Mouse (Mus musculus): ENCODE results near the gene Akap8l. TPM values are rescaled to one million over a fixed set of nuclear protein-coding genes. Genes with fewer than 3 reads are reported as not detected.
A peak's percentile ranks its signal among the peaks of the same experiment; 100 is the strongest.

The Akap8l gene
- polyA plus RNA-seq (2016; fragmentation: Nextera tagmentation; extraction: Ambion mirVana), result 135 and 136 TPM in 2 replicates

DNA sequence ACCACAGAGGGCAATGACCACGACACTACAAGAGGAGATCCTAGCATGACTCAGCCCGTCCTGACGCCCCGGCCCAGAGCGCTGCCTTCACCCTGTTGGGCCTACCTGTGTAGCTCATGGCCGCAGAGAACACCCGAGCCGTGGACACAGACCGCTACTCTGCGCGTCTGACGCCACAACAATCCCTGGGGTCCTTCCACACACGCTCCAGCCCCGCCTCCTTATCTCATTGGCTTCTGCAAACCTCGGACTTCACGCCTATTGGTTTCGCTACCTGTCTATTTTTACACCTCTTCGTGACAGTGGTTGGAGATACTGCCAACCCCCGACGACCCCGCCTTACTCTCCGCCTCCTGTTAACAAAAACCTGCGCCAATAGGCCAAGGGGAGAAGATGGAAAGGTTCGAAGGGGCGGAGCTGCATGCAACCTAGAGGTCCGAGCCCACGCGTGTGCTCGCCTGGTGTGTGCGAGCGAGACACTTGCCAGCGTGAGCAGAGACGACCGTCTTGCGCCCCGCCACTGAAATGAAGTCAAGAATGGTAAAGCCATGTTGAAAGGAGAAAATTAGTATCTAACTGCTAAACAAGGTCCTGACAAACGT is at the start of gene Akap8l:
TSS of gene Akap8l (minus strand) at position 226 of the 602 bp plus-strand sequence.
- peak within 1 kb of the TSS; percentile 63 for H3K4me3 ChIP-seq
- ATAC-seq (ENCODE audit: low FRiP score, low read depth), result peak; percentile 95
- H3K9ac ChIP-seq, result peak within 1 kb of the TSS; percentile 74
- WGBS, result under 1% methylated on average over 37 of the region's 37 CpGs
- H3K27ac ChIP-seq, result peak within 1 kb of the TSS; percentile 60; the same call in 1 of the 2 replicates
- no peaks in the 10 kb centered on the region for H3K9me3 ChIP-seq
- H3K27me3 ChIP-seq (replicated peaks), result no peaks in the 10 kb centered on the region
- H3K4me2 ChIP-seq (replicated peaks), result peak within 1 kb of the TSS; percentile 82
- peaks cover 17% of the 10 kb centered on the region for H3K4me1 ChIP-seq
- H3K36me3 ChIP-seq, result peaks cover 24% of the 10 kb centered on the region

DNA sequence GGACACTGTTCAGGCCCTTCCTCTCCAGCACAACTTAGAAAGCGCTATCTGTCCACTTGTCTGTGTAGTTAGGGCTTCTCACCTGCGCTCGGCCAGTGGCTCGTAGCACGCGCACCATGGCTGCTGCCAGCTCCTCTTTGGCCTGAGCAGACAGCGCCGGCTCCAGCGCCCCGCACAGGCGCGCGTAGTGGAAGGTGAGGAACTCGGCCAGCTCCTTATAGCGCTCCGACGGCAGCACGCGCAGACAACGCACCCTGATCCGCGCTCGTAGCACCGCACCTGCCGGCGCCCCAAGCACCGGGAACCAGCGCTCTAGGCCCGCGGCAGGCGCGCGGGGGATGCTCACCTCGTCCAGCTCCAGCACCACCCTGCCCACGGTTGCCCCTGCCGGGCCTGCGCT is 45.9 kb upstream of the Akap8l start:
- H3K4me1 ChIP-seq, result 0 out of 2 replicates have a peak, but pooled peaks cover 3% of the 10 kb centered on the region
- no peaks in the 10 kb centered on the region for H3K36me3 ChIP-seq
- no peaks in the 10 kb centered on the region for H3K9me3 ChIP-seq
- H3K9ac ChIP-seq, result no peak overlapping the region
- no peak for ATAC-seq (ENCODE audit: low FRiP score, low read depth)
- 0 out of 2 replicates have a peak overlapping the region, but pooled peaks have one; percentile 3 for H3K4me3 ChIP-seq
- peaks cover 82% of the 10 kb centered on the region for H3K27me3 ChIP-seq (replicated peaks)
- peak overlapping the region; percentile 45 for H3K4me2 ChIP-seq (replicated peaks)
- 3% methylated on average over 37 of the region's 37 CpGs for whole genome bisulfite sequencing
- no peak overlapping the region for H3K27ac ChIP-seq

DNA sequence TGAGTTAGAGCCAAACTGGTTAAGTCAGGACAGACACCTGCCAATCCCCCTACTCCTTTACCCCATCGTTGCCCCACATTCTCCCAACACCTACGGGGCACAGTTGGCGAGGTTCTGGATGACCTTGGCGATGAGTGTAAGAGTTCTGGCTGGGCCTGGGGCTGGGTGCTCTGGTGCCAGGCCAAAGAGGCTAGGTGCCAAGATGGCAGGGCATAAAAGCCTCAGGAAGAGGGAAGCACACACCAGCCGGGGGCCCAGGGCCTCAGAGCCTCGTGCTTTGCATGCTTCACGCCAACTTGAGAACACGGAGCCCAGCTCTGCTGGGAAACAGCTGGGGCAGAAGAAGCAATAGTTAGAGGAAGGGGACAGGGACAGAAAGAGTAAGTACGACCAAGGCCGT is 43.5 kb upstream of the Akap8l start:
- Histone ChIP-seq H3K27ac (no peak overlapping the region), H3K27me3 (replicated peaks) (peaks cover 87% of the 10 kb centered on the region), H3K9me3 (no peaks in the 10 kb centered on the region), H3K4me2 (replicated peaks) (no peak overlapping the region), H3K4me1 (0 out of 2 replicates have a peak, but pooled peaks cover 3% of the 10 kb centered on the region), H3K9ac (no peak overlapping the region), H3K36me3 (no peaks in the 10 kb centered on the region), H3K4me3 (no peak overlapping the region)
- no peak for ATAC-seq (ENCODE audit: low FRiP score, low read depth)
- WGBS, result 87% methylated on average over 10 of the region's 10 CpGs

DNA sequence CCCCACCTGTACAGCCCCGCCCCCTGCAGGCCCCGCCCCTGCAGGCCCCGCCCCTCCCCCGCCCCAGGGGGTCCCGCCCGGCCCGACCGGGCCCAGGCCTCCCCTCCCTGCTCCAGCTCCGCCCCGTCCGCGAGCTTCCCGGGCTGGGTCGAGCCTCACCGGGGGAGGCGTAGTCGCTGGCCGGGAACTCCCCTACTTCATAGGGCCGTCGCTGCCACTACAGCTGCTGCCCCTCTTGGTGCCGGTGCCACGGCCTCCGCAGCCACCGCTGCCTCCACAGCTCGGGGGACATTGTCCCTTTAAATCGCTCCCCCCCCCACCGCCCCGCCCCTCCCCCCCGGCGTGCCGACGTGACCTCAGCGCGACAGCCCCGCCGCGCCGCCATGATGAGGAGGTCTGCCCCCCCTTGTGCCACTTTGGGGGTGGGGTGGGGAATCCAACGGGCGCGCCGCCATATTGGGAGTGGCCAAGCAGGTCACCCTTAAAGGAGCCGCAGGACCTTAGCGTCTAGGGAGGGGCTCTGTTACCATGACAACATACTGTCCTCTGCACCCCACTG is 38.8 kb upstream of the Akap8l start, which contains the start of gene Wiz:
TSS of gene Wiz (minus strand) at position 339 of the 559 bp plus-strand sequence.
- H3K9ac ChIP-seq, result peak within 1 kb of the TSS; percentile 86
- H3K27ac ChIP-seq, result peak within 1 kb of the TSS; percentile 72; the same call in 1 of the 2 replicates
- H3K27me3 ChIP-seq (replicated peaks), result peaks cover 39% of the 10 kb centered on the region
- peak within 1 kb of the TSS; percentile 77 for H3K4me3 ChIP-seq
- whole genome bisulfite sequencing, result under 1% methylated on average over 32 of the region's 44 CpGs
- no peaks in the 10 kb centered on the region for H3K9me3 ChIP-seq
- ATAC-seq (ENCODE audit: low FRiP score, low read depth), result peak; percentile 88
- H3K4me1 ChIP-seq, result peaks cover 8% of the 10 kb centered on the region; the same call in 1 of the 2 replicates
- H3K4me2 ChIP-seq (replicated peaks), result peak within 1 kb of the TSS; percentile 98
- H3K36me3 ChIP-seq, result peaks cover 11% of the 10 kb centered on the region

DNA sequence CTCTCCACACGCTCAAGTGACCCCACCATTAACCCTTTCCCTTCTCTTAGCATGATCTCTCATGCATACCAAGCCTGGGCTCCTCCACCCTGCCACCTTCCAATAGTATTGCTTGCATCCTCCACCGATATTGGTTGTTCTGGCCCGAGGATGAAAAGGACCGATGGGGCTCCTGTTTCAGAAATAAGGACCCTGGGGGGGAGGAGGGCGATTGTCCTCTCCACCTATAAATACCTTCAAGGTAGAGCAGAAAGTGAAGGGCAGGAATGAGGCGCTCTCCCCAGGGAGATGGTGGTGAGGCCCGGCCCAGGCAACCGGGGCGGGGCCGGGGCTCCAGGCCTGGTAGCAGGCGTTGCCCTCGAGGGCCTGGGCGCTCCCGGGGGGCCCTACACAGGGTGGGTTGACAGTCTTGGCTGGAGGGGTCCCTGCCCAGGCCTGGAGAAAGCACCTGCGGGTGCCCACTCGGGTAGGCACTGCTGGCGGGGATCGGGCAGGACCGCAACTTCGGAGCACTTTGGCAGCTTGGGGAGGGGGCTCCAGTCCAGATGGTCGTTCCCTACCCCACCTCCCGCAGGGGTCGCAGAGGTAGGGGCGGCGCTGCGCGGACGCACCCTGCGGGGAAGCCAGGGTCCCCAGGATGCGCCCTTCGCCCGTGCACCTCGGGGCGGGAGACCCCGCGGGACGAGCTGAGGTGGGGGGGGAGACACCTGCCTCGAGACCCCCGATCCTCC is 38.1 kb upstream of the Akap8l start:
- Histone ChIP-seq H3K9me3 (no peaks in the 10 kb centered on the region), H3K27me3 (replicated peaks) (peaks cover 33% of the 10 kb centered on the region), H3K9ac (peak overlapping the region; percentile 86), H3K4me3 (peak overlapping the region; percentile 77), H3K27ac (no peak overlapping the region), H3K4me1 (peaks cover 8% of the 10 kb centered on the region; the same call in 1 of the 2 replicates), H3K36me3 (peaks cover 17% of the 10 kb centered on the region), H3K4me2 (replicated peaks) (peak overlapping the region; percentile 98)
- peak; percentile 72 for ATAC-seq (ENCODE audit: low FRiP score, low read depth)
- under 1% methylated on average over 38 of the region's 39 CpGs for WGBS

DNA sequence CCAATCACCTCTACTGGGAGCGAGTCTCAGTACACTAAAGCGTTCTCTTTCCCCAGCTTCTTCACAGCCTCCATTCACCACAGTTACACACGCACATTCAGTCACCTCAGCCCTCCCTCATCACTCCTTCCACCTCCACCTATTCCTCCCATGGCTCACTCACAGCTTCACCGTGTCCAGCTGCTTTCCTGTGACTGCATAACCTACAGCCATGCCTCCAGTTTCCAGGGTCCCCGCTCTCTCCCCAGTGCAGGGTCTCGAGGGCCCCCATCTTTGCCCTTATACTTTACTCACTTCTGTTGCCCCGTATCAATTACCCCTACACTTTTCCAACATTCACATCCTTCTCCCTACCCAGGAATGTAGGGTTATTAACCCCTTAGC is 37.6 kb upstream of the Akap8l start:
- Histone ChIP-seq H3K27me3 (replicated peaks) (peaks cover 27% of the 10 kb centered on the region), H3K9me3 (no peaks in the 10 kb centered on the region), H3K4me3 (peak overlapping the region; percentile 77), H3K9ac (peak overlapping the region; percentile 86; the same call in 1 of the 2 replicates), H3K36me3 (peaks cover 23% of the 10 kb centered on the region), H3K4me2 (replicated peaks) (peak overlapping the region; percentile 98), H3K4me1 (peaks cover 8% of the 10 kb centered on the region; the same call in 1 of the 2 replicates), H3K27ac (no peak overlapping the region)
- 44% methylated on average over 7 of the region's 7 CpGs for WGBS
- no peak for ATAC-seq (ENCODE audit: low FRiP score, low read depth)

DNA sequence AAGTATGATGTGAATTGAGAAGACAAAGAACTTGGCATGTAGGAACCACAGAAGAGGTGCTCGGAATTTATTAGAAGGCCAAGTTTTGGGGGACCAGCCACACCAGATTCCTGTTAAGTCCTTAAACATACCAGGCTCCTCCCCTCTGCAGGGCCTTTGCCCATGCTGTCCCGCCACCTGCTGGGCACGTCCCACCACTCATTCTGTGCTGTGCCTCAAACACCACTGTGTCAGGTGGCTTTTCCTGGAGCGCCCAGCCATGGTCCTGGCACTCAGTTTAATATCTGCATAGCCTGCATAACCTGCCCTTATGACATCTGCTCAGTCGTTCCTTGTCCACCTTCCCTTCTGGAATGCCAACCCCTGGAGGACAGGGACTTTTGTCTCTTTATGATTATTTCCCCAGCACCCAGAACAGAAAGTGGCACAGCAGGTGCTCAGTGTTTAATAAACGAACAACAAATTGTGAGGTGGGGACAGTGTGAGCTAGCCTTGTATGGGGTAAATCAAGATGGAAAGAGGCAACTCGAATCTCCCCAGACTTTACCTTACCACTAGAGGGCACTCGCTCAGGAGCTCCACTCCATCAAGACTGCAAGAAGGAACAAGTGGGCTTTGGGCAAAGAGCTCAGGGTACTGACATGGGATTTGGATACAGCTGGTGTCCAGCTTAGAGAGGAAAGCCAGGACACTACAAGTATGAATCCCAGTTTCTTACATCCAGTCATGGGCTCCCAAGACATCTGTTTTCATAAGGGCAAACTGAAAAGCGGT is 36.4 kb upstream of the Akap8l start:
- H3K4me2 ChIP-seq (replicated peaks), result 0 out of 2 replicates have a peak overlapping the region, but pooled peaks have one; percentile 98
- H3K27me3 ChIP-seq (replicated peaks), result peaks cover 16% of the 10 kb centered on the region

DNA sequence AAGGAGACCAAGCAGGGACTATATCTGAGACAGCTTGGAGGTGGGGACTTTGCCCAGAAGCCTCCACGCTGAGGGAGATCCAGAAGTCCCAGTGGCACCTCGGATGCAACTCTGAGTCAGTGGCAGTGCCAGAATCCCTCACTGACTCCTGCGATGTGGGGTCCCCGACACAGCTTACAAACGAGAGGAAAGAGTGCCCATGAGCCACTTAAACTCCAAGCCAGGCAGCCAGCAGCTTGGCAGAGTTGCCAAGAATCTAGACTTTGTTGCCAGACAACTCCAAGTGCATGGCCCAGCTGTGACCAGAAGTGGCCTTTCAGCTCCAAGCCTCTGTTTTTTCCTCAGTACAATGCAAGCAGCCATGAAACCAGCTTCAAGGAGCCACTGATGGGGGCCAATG is 33.3 kb upstream of the Akap8l start:
- H3K4me1 ChIP-seq, result peaks cover 4% of the 10 kb centered on the region; the same call in 1 of the 2 replicates
- no peak overlapping the region for H3K27ac ChIP-seq
- 87% methylated on average over 5 of the region's 5 CpGs for WGBS
- no peak for ATAC-seq (ENCODE audit: low FRiP score, low read depth)
- no peak overlapping the region for H3K4me2 ChIP-seq (replicated peaks)
- H3K9me3 ChIP-seq, result no peaks in the 10 kb centered on the region
- no peak overlapping the region for H3K4me3 ChIP-seq
- H3K9ac ChIP-seq, result no peak overlapping the region
- H3K36me3 ChIP-seq, result peaks cover 27% of the 10 kb centered on the region
- H3K27me3 ChIP-seq (replicated peaks), result no peaks in the 10 kb centered on the region

More for the DNA sequence above, 36.4 kb upstream of the Akap8l start:
- Histone ChIP-seq H3K36me3 (peaks cover 23% of the 10 kb centered on the region), H3K4me3 (no peak overlapping the region), H3K9ac (no peak overlapping the region), H3K27ac (no peak overlapping the region), H3K4me1 (peaks cover 4% of the 10 kb centered on the region; the same call in 1 of the 2 replicates), H3K9me3 (no peaks in the 10 kb centered on the region)
- no peak for ATAC-seq (ENCODE audit: low FRiP score, low read depth)
- 75% methylated on average over 9 of the region's 9 CpGs for WGBS

DNA sequence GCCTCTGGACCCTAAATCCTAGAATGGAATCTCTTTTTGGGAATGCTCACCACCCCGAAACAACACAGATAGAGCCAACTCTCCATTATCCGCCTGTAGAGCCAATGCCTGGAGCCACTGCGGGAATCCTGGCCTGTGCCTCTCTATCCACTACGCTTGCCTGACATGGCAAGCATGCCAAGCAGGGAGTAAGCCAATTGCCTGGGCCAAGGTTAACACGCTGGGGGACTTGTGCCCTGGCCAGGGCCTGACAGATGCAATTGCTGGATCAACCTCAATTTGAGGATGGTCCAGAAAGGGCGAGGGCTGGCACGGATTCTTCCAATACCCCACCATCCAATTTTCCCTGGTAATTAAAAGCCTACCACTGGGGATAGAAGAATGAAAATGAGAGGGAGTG is 32.2 kb upstream of the Akap8l start:
- no peak for ATAC-seq (ENCODE audit: low FRiP score, low read depth)
- H3K36me3 ChIP-seq, result peaks cover 38% of the 10 kb centered on the region

DNA sequence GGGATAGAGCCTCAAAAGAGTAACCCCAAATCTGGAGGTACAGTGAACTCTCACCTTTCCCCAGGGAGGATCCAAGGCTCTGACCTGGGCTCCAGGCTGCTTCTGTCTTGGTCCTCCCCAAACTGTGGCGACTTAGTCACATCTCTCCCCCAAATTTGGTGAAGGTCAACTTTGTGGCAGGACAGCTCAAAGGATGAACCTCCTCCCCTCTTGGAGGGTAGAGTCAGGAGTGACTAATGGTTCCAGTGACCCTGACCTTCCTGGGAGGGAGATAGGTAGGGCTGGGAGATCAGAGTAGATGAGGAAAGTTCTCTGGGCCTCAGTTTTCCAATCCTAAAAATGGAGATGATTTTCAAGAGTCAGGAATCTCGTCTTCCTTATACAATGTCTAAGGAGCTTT is 28.4 kb upstream of the Akap8l start:
- Histone ChIP-seq H3K9me3 (no peaks in the 10 kb centered on the region), H3K4me3 (no peak overlapping the region), H3K4me2 (replicated peaks) (no peak overlapping the region), H3K27me3 (replicated peaks) (no peaks in the 10 kb centered on the region), H3K36me3 (peaks cover 36% of the 10 kb centered on the region), H3K4me1 (no peaks in the 10 kb centered on the region), H3K27ac (no peak overlapping the region), H3K9ac (no peak overlapping the region)
- WGBS, result 77% methylated on average over 2 of the region's 2 CpGs
- no peak for ATAC-seq (ENCODE audit: low FRiP score, low read depth)

More for the DNA sequence above, 32.2 kb upstream of the Akap8l start:
- Histone ChIP-seq H3K27ac (no peak overlapping the region), H3K4me1 (no peaks in the 10 kb centered on the region; the same call in 1 of the 2 replicates), H3K4me2 (replicated peaks) (no peak overlapping the region), H3K4me3 (no peak overlapping the region), H3K9ac (no peak overlapping the region), H3K27me3 (replicated peaks) (no peaks in the 10 kb centered on the region), H3K9me3 (no peaks in the 10 kb centered on the region)
- WGBS, result 91% methylated on average over 7 of the region's 7 CpGs

DNA sequence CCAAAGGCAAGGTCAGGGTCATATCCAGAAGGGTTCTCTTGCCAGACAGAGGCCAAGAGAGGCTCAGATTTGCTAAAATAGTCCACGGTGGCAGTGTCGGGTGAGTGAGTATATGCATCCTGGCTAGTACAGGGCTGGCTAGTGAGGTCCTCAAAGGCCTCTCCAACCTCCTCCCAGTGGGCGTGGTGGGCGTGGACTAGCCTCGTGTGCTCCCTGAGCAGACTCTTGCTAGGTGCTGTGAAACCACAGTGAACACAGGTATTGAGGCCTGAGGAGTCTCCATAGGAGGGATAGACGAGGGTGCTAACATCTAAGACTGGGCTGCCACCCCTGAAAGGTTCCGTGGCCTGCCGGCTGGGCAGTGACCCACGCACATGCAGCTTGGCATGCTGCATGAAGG is 26.7 kb upstream of the Akap8l start:
- ATAC-seq (ENCODE audit: low FRiP score, low read depth), result no peak
- Histone ChIP-seq H3K9ac (no peak overlapping the region), H3K27ac (no peak overlapping the region), H3K4me3 (no peak overlapping the region), H3K4me1 (no peaks in the 10 kb centered on the region), H3K4me2 (replicated peaks) (no peak overlapping the region), H3K9me3 (no peaks in the 10 kb centered on the region), H3K36me3 (peaks cover 28% of the 10 kb centered on the region), H3K27me3 (replicated peaks) (no peaks in the 10 kb centered on the region)
- WGBS, result 85% methylated on average over 9 of the region's 9 CpGs
